Mouse (Mus musculus): ENCODE data around the gene Flt4. TPM values are rescaled to one million over a fixed set of nuclear protein-coding genes. Genes with fewer than 3 reads are reported as not detected.

The Flt4 gene
- polyA plus RNA-seq, 1 experiment from 2014 or later, result 4.9 TPM

GRCm38 (mm10) chr11:49650994-49651761 is 42.1 kb downstream of the Flt4 start:
- no peak overlapping the region for H3K4me2 ChIP-seq
- no peaks in the 10 kb centered on the region for H3K27me3 ChIP-seq (replicated peaks)
- no peaks in the 10 kb centered on the region for H3K36me3 ChIP-seq
- H3K4me3 ChIP-seq (replicated peaks), result no peak overlapping the region
- no peak overlapping the region for H3K9ac ChIP-seq
- no peaks in the 10 kb centered on the region for H3K9me3 ChIP-seq
- ATAC-seq (ENCODE audit: insufficient read depth, low FRiP score, low read depth), result no peak
- 58% methylated on average over 16 of the region's 16 CpGs for WGBS
- H3K4me1 ChIP-seq, result 0 out of 2 replicates have a peak, but pooled peaks cover 12% of the 10 kb centered on the region
- H3K27ac ChIP-seq, result no peak overlapping the region

- H3K27ac ChIP-seq, result no peak overlapping the region
- 76% methylated on average over 10 of the region's 10 CpGs for WGBS
- ATAC-seq (ENCODE audit: insufficient read depth, low FRiP score, low read depth), result no peak
Observed at GRCm38 (mm10) chr11:49651762-49652322, 42.8 kb downstream of the Flt4 start.

GRCm38 (mm10) chr11:49652401-49653078 is 43.5 kb downstream of the Flt4 start:
- WGBS, result 23% methylated on average over 18 of the region's 19 CpGs
- peak; percentile 47; the same call in 1 of the 2 replicates for ATAC-seq (ENCODE audit: insufficient read depth, low FRiP score, low read depth)

More at GRCm38 (mm10) chr11:49651762-49652322, 42.8 kb downstream of the Flt4 start:
- H3K4me3 ChIP-seq (replicated peaks), result no peak overlapping the region
- no peaks in the 10 kb centered on the region for H3K27me3 ChIP-seq (replicated peaks)
- H3K4me1 ChIP-seq, result 0 out of 2 replicates have a peak, but pooled peaks cover 12% of the 10 kb centered on the region
- no peak overlapping the region for H3K4me2 ChIP-seq
- no peaks in the 10 kb centered on the region for H3K9me3 ChIP-seq
- H3K9ac ChIP-seq, result no peak overlapping the region
- H3K36me3 ChIP-seq, result no peaks in the 10 kb centered on the region

GRCm38 (mm10) chr11:49653079-49653408 is 44.0 kb downstream of the Flt4 start:
- H3K27ac ChIP-seq, result no peak overlapping the region
- WGBS, result 33% methylated on average over 11 of the region's 11 CpGs
- no peak overlapping the region for H3K9ac ChIP-seq
- peak overlapping the region; percentile 40 for H3K4me2 ChIP-seq
- no peak overlapping the region for H3K4me3 ChIP-seq (replicated peaks)
- H3K9me3 ChIP-seq, result no peaks in the 10 kb centered on the region
- no peaks in the 10 kb centered on the region for H3K36me3 ChIP-seq
- H3K27me3 ChIP-seq (replicated peaks), result no peaks in the 10 kb centered on the region
- no peak for ATAC-seq (ENCODE audit: insufficient read depth, low FRiP score, low read depth)
- 0 out of 2 replicates have a peak, but pooled peaks cover 12% of the 10 kb centered on the region for H3K4me1 ChIP-seq

More at GRCm38 (mm10) chr11:49652401-49653078, 43.5 kb downstream of the Flt4 start:
- no peaks in the 10 kb centered on the region for H3K9me3 ChIP-seq
- no peaks in the 10 kb centered on the region for H3K36me3 ChIP-seq
- no peak overlapping the region for H3K4me3 ChIP-seq (replicated peaks)
- no peak overlapping the region for H3K9ac ChIP-seq
- H3K27me3 ChIP-seq (replicated peaks), result no peaks in the 10 kb centered on the region
- H3K27ac ChIP-seq, result no peak overlapping the region
- peak overlapping the region; percentile 40 for H3K4me2 ChIP-seq
- 0 out of 2 replicates have a peak, but pooled peaks cover 12% of the 10 kb centered on the region for H3K4me1 ChIP-seq

- Histone ChIP-seq H3K4me2 (no peak overlapping the region), H3K4me3 (replicated peaks) (no peak overlapping the region), H3K4me1 (0 out of 2 replicates have a peak, but pooled peaks cover 12% of the 10 kb centered on the region), H3K27me3 (replicated peaks) (no peaks in the 10 kb centered on the region), H3K27ac (no peak overlapping the region), H3K9ac (no peak overlapping the region), H3K9me3 (no peaks in the 10 kb centered on the region), H3K36me3 (no peaks in the 10 kb centered on the region)
- WGBS, result 90% methylated on average over 5 of the region's 5 CpGs
- ATAC-seq (ENCODE audit: insufficient read depth, low FRiP score, low read depth), result no peak
Observed at GRCm38 (mm10) chr11:49654651-49655050, 45.6 kb downstream of the Flt4 start.

GRCm38 (mm10) chr11:49655501-49655900 is 46.4 kb downstream of the Flt4 start:
- H3K36me3 ChIP-seq, result no peaks in the 10 kb centered on the region
- no peak for ATAC-seq (ENCODE audit: insufficient read depth, low FRiP score, low read depth)
- no peaks in the 10 kb centered on the region for H3K9me3 ChIP-seq
- H3K9ac ChIP-seq, result no peak overlapping the region
- H3K27ac ChIP-seq, result no peak overlapping the region
- no peaks in the 10 kb centered on the region for H3K27me3 ChIP-seq (replicated peaks)
- no peak overlapping the region for H3K4me3 ChIP-seq (replicated peaks)
- 0 out of 2 replicates have a peak, but pooled peaks cover 12% of the 10 kb centered on the region for H3K4me1 ChIP-seq
- H3K4me2 ChIP-seq, result no peak overlapping the region

- no peak overlapping the region for H3K4me2 ChIP-seq
- WGBS, result 58% methylated on average over 4 of the region's 4 CpGs
- H3K4me3 ChIP-seq (replicated peaks), result no peak overlapping the region
Observed at GRCm38 (mm10) chr11:49658065-49658464, 49.0 kb downstream of the Flt4 start.

GRCm38 (mm10) chr11:49658791-49659469 is 49.9 kb downstream of the Flt4 start:
- no peaks in the 10 kb centered on the region for H3K9me3 ChIP-seq
- no peak overlapping the region for H3K9ac ChIP-seq
- H3K27me3 ChIP-seq (replicated peaks), result no peaks in the 10 kb centered on the region
- ATAC-seq (ENCODE audit: insufficient read depth, low FRiP score, low read depth), result no peak
- WGBS, result 71% methylated on average over 10 of the region's 10 CpGs
- H3K36me3 ChIP-seq, result no peaks in the 10 kb centered on the region
- H3K4me2 ChIP-seq, result no peak overlapping the region
- no peak overlapping the region; the same call in 1 of the 2 replicates for H3K27ac ChIP-seq
- no peak overlapping the region for H3K4me3 ChIP-seq (replicated peaks)
- no peaks in the 10 kb centered on the region for H3K4me1 ChIP-seq

More at GRCm38 (mm10) chr11:49658065-49658464, 49.0 kb downstream of the Flt4 start:
- no peak overlapping the region for H3K27ac ChIP-seq
- H3K27me3 ChIP-seq (replicated peaks), result no peaks in the 10 kb centered on the region
- H3K9ac ChIP-seq, result no peak overlapping the region
- no peaks in the 10 kb centered on the region for H3K9me3 ChIP-seq
- no peak for ATAC-seq (ENCODE audit: insufficient read depth, low FRiP score, low read depth)
- H3K4me1 ChIP-seq, result 0 out of 2 replicates have a peak, but pooled peaks cover 2% of the 10 kb centered on the region
- no peaks in the 10 kb centered on the region for H3K36me3 ChIP-seq

- no peak overlapping the region for H3K9ac ChIP-seq
- H3K4me1 ChIP-seq, result no peaks in the 10 kb centered on the region
- H3K36me3 ChIP-seq, result no peaks in the 10 kb centered on the region
- WGBS, result 70% methylated on average over 7 of the region's 7 CpGs
- H3K4me2 ChIP-seq, result no peak overlapping the region
- no peak overlapping the region for H3K27ac ChIP-seq
- no peaks in the 10 kb centered on the region for H3K9me3 ChIP-seq
- ATAC-seq (ENCODE audit: insufficient read depth, low FRiP score, low read depth), result no peak
- H3K27me3 ChIP-seq (replicated peaks), result no peaks in the 10 kb centered on the region
- no peak overlapping the region for H3K4me3 ChIP-seq (replicated peaks)
Observed at GRCm38 (mm10) chr11:49659470-49659799, 50.4 kb downstream of the Flt4 start.

GRCm38 (mm10) chr11:49662292-49662780 is 53.3 kb downstream of the Flt4 start:
- H3K27ac ChIP-seq, result no peak overlapping the region
- no peak for ATAC-seq (ENCODE audit: insufficient read depth, low FRiP score, low read depth)
- no peaks in the 10 kb centered on the region for H3K36me3 ChIP-seq
- H3K9me3 ChIP-seq, result no peaks in the 10 kb centered on the region
- no peak overlapping the region for H3K4me3 ChIP-seq (replicated peaks)
- H3K4me2 ChIP-seq, result no peak overlapping the region
- WGBS, result 56% methylated on average over 15 of the region's 15 CpGs
- no peak overlapping the region for H3K9ac ChIP-seq
- H3K27me3 ChIP-seq (replicated peaks), result no peaks in the 10 kb centered on the region
- no peaks in the 10 kb centered on the region for H3K4me1 ChIP-seq

- no peaks in the 10 kb centered on the region for H3K36me3 ChIP-seq
- 63% methylated on average over 5 of the region's 5 CpGs for WGBS
- H3K4me2 ChIP-seq, result no peak within 1 kb of the TSS
- H3K9me3 ChIP-seq, result no peaks in the 10 kb centered on the region
- H3K9ac ChIP-seq, result no peak within 1 kb of the TSS
- no peak for ATAC-seq (ENCODE audit: insufficient read depth, low FRiP score, low read depth)
- no peaks in the 10 kb centered on the region for H3K4me1 ChIP-seq
- no peaks in the 10 kb centered on the region for H3K27me3 ChIP-seq (replicated peaks)
- no peak within 1 kb of the TSS for H3K4me3 ChIP-seq (replicated peaks)
- no peak within 1 kb of the TSS for H3K27ac ChIP-seq
Observed at GRCm38 (mm10) chr11:49663310-49663709, 54.2 kb downstream of the Flt4 start, which contains the start of gene Scgb3a1. Gene Scgb3a1 (plus strand): TSS chr11:49663610.
